Mouse (Mus musculus) ES-E14 (cell line): Measurements from ENCODE around the gene Mllt11. TPM values are rescaled to one million over a fixed set of nuclear protein-coding genes. Genes with fewer than 3 reads are reported as not detected.

Experiments used
- DNase-seq: peaks from one replicate; pipeline ENCODE4 v3.0.0-alpha.2; 2013; ENCODE audit warnings: low read depth, low spot score
- H3K27ac ChIP-seq: 2 replicates; pipeline ENCODE4 v1.5.1; 2012; ENCODE audit warnings: low read depth, mild to moderate bottlenecking, low read length, moderate library complexity, mixed read lengths; ENCODE audit not compliant: poor library complexity, insufficient read depth, severe bottlenecking
- H3K36me3 ChIP-seq: 2 replicates; pipeline ENCODE4 v1.6.1; 2012; ENCODE audit warnings: mild to moderate bottlenecking, low read length, moderate library complexity, mixed read lengths; ENCODE audit not compliant: control insufficient read depth, poor library complexity, insufficient read depth, severe bottlenecking
- H3K4me1 ChIP-seq, 2 experiments: fragments of 150-350 bp in 1 of 2; sonication (generic) in 1 of 2; 2 replicates each; pipeline ENCODE4 v1.6.1; 2012; ENCODE audit warnings: low read length in 2 of 2, mild to moderate bottlenecking in 1 of 2, mixed read lengths in 1 of 2; ENCODE audit not compliant: control insufficient read depth in 2 of 2, insufficient read depth in 2 of 2, poor library complexity in 1 of 2
- H3K4me3 ChIP-seq, 2 experiments: fragments of 150-350 bp in 1 of 2; sonication (generic) in 1 of 2; 2 replicates each; pipeline ENCODE4 v1.5.1; 2012; ENCODE audit warnings: low read length in 2 of 2, low read depth in 1 of 2, mild to moderate bottlenecking in 1 of 2, mixed read lengths in 1 of 2; ENCODE audit not compliant: insufficient read depth in 1 of 2, poor library complexity in 1 of 2, severe bottlenecking in 1 of 2
- H3K9ac ChIP-seq: 2 replicates; pipeline ENCODE4 v1.6.1; 2012; ENCODE audit warnings: low read depth, mild to moderate bottlenecking, low read length, mixed read lengths; ENCODE audit not compliant: poor library complexity, insufficient read depth, severe bottlenecking
- H3K9me3 ChIP-seq: fragments of 150-350 bp; sonication (generic); 2 replicates; pipeline ENCODE4 v1.6.1; 2012; ENCODE audit warnings: low read depth, mild to moderate bottlenecking, low read length; ENCODE audit not compliant: control insufficient read depth, insufficient read depth
- CHD2 ChIP-seq: IDR thresholded peaks from 2 replicates; pipeline ENCODE4 v1.6.1; 2014; ENCODE audit warnings: mild to moderate bottlenecking, low read depth, low read length, inconsistent platforms
- HCFC1 ChIP-seq: IDR thresholded peaks from 2 replicates; pipeline ENCODE4 v1.6.1; 2012; ENCODE audit warnings: low read length, inconsistent platforms, borderline replicate concordance; ENCODE audit not compliant: insufficient read depth
- MAFK ChIP-seq: IDR thresholded peaks from 2 replicates; pipeline ENCODE4 v1.6.1; 2014; ENCODE audit warnings: mild to moderate bottlenecking, low read depth, low read length, inconsistent platforms; ENCODE audit not compliant: insufficient read depth
- ZC3H11A ChIP-seq: IDR thresholded peaks from 2 replicates; pipeline ENCODE4 v1.6.1; 2012; ENCODE audit warnings: low read depth, mild to moderate bottlenecking, inconsistent platforms, low read length, borderline replicate concordance
- ZNF384 ChIP-seq: IDR thresholded peaks from 2 replicates; pipeline ENCODE4 v1.6.1; 2012; ENCODE audit warnings: low read depth, low read length, inconsistent platforms
- in situ Hi-C, 2 experiments: fragments of 600-800 bp; cut with MboI; formaldehyde crosslinking; loops; one replicate each; pipeline ENCODE4 v1.15.1; 2025; ENCODE audit warnings: low sequenced_read_pairs in 2 of 2, inconsistent platforms in 1 of 2; ENCODE audit not compliant: unreplicated experiment in 2 of 2
- total RNA-seq: library from RNA; depleted of rRNA; stranded (reverse); fragments of 300-350 nt; gene quantifications from 2 replicates; pipeline ENCODE4 v1.2.3, GENCODE M21; 2012

The Mllt11 gene
- total RNA-seq, 1 experiment, result 10.1 TPM

GRCm38 (mm10) chr3:95229781-95230494, 2.0 kb downstream of the Mllt11 start:
- peaks cover 22 to 38% of the 10 kb centered on the region in 2 experiments for H3K4me1 ChIP-seq
- peaks cover 27% of the 10 kb centered on the region for H3K36me3 ChIP-seq
- TF ChIP-seq ZNF384, result no peak
- no peak for TF ChIP-seq ZC3H11A
- TF ChIP-seq CHD2, result no peak
- TF ChIP-seq HCFC1, result no peak
- no peak for TF ChIP-seq MAFK
- H3K27ac ChIP-seq, result peak overlapping the region; percentile 97
- in situ Hi-C loops, result no loop called here
- peak overlapping the region; percentile 85 for H3K9ac ChIP-seq
- H3K9me3 ChIP-seq, result no peaks in the 10 kb centered on the region
- DNase-seq, result no peak
- peak overlapping the region; percentile 85 to 96 for H3K4me3 ChIP-seq

- Histone ChIP-seq H3K4me1 (peaks cover 23 to 33% of the 10 kb centered on the region in 2 experiments), H3K9ac (peak overlapping the region; percentile 85), H3K27ac (peak overlapping the region; percentile 97), H3K9me3 (no peaks in the 10 kb centered on the region), H3K4me3 (peak overlapping the region; percentile 85 to 96), H3K36me3 (peaks cover 21% of the 10 kb centered on the region)
- in situ Hi-C loops, result no loop called here
- no peak for DNase-seq
- no peak for TF ChIP-seq CHD2
- TF ChIP-seq ZNF384, result no peak
- no peak for TF ChIP-seq HCFC1
- TF ChIP-seq ZC3H11A, result no peak
- TF ChIP-seq MAFK, result no peak
Observed at GRCm38 (mm10) chr3:95228894-95229780, 2.8 kb downstream of the Mllt11 start.

GRCm38 (mm10) chr3:95228148-95228893, 3.6 kb downstream of the Mllt11 start, which contains the start of gene Cdc42se1:
Gene Cdc42se1, plus strand, starts transcription at chr3:95228732.
- Histone ChIP-seq H3K9me3 (no peaks in the 10 kb centered on the region), H3K36me3 (peaks cover 14% of the 10 kb centered on the region), H3K4me3 (peak within 1 kb of the TSS; percentile 85 to 96), H3K27ac (peak within 1 kb of the TSS; percentile 97), H3K4me1 (peaks cover 26 to 27% of the 10 kb centered on the region in 2 experiments), H3K9ac (peak within 1 kb of the TSS; percentile 85)
- in situ Hi-C loops, result no loop called here
- TF ChIP-seq ZNF384 (no peak), MAFK (peak; percentile 86), ZC3H11A (no peak), HCFC1 (0 out of 2 replicates have a peak, but pooled peaks have one; percentile 41), CHD2 (0 out of 2 replicates have a peak, but pooled peaks have one; percentile 12)
- DNase-seq, result no peak

- Histone ChIP-seq H3K4me3 (peak overlapping the region; percentile 85 to 96), H3K27ac (peak overlapping the region; percentile 41; the same call in 1 of the 2 replicates), H3K9ac (peak overlapping the region; percentile 71), H3K9me3 (no peaks in the 10 kb centered on the region), H3K4me1 (peaks cover 17 to 20% of the 10 kb centered on the region in 2 experiments), H3K36me3 (peaks cover 12% of the 10 kb centered on the region)
- DNase-seq, result no peak
- in situ Hi-C loops, result no loop called here
- no peak for TF ChIP-seq HCFC1
- TF ChIP-seq ZC3H11A, result no peak
- TF ChIP-seq CHD2, result no peak
- TF ChIP-seq ZNF384, result no peak
- no peak for TF ChIP-seq MAFK
Observed at GRCm38 (mm10) chr3:95227214-95227613, 4.8 kb downstream of the Mllt11 start.
